Mouse (Mus musculus): Measurements from ENCODE around the gene Actl7a. TPM values are rescaled to one million over a fixed set of nuclear protein-coding genes. Genes with fewer than 3 reads are reported as not detected.

Gene Actl7a
- polyA plus RNA-seq (2012; fragmentation: generic; extraction: Trizol), result not detected

DNA sequence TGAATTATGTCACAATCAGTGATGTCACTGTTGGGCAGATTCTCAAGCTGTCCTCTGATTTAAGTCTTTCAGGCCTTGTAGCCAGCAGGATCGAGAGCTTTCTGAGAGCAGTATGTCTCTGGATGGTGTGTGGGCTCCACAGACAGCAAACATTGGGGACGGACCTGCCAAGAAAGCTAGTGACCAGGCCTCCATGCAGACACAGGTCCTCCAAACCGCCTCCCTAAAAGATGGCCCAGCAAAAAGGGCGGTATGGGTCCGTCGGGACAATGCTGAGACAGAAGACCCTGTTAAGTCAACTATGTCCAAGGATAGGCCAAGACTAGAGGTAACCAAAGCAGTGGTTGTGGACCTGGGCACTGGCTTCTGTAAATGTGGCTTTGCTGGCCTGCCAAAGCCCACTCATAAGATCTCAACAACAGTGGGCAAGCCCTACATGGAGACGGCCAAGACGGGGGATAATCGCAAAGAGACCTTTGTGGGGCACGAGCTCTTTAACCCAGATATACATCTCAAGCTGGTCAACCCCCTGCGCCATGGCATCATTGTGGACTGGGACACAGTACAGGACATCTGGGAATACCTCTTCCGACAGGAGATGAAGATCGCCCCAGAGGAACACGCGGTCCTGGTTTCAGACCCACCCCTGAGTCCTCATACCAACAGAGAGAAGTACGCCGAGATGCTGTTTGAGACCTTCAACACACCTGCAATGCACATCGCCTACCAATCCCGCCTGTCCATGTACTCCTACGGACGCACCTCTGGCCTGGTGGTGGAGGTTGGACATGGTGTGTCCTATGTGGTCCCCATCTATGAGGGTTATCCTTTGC is at the start of gene Actl7a:
Gene Actl7a (plus strand): TSS at position 51 of the 833 bp plus-strand sequence.
- H3K4me2 ChIP-seq (ENCODE audit: low read depth), result no peak within 1 kb of the TSS
- no peak within 1 kb of the TSS for H3ac ChIP-seq (ENCODE audit: control insufficient read depth, insufficient read length)
- H3K4me3 ChIP-seq, result no peak within 1 kb of the TSS
- H3K79me2 ChIP-seq (ENCODE audit: control insufficient read depth, insufficient read depth), result no peaks in the 10 kb centered on the region
- H3K27me3 ChIP-seq (ENCODE audit: control insufficient read depth, insufficient read depth, insufficient read length), result no peaks in the 10 kb centered on the region
- TF ChIP-seq CEBPB (IDR thresholded peaks at IDR 0.05; ENCODE audit: insufficient read depth, poor library complexity, severe bottlenecking) (no peak), MYOG (IDR thresholded peaks at IDR 0.05; ENCODE audit: control insufficient read depth in 1 of 3, insufficient read depth in 1 of 3, insufficient read length in 2 of 3, low read depth in 2 of 3) (no peak), TCF12 (IDR thresholded peaks at IDR 0.05; ENCODE audit: insufficient read depth, poor library complexity, severe bottlenecking) (no peak), REST (IDR thresholded peaks at IDR 0.05; ENCODE audit: insufficient read depth, insufficient read length) (no peak), POLR2AphosphoS2 (IDR thresholded peaks at IDR 0.05; ENCODE audit: insufficient read length, low read depth) (no peak), TCF3 (IDR thresholded peaks at IDR 0.05; ENCODE audit: insufficient read length, low read depth) (no peak), SRF (IDR thresholded peaks at IDR 0.05; ENCODE audit: control insufficient read depth, insufficient read length, low read depth) (no peak), E2F4 (IDR thresholded peaks at IDR 0.05; ENCODE audit: insufficient read depth) (no peak), POLR2A (IDR thresholded peaks at IDR 0.05; ENCODE audit: insufficient read length, low read depth) (no peak), MAX (IDR thresholded peaks at IDR 0.05; ENCODE audit: low read depth) (no peak), USF1 (IDR thresholded peaks at IDR 0.05; ENCODE audit: low read depth) (no peak)
- H3K36me3 ChIP-seq (ENCODE audit: control insufficient read depth, insufficient read depth), result peaks cover 16% of the 10 kb centered on the region

DNA sequence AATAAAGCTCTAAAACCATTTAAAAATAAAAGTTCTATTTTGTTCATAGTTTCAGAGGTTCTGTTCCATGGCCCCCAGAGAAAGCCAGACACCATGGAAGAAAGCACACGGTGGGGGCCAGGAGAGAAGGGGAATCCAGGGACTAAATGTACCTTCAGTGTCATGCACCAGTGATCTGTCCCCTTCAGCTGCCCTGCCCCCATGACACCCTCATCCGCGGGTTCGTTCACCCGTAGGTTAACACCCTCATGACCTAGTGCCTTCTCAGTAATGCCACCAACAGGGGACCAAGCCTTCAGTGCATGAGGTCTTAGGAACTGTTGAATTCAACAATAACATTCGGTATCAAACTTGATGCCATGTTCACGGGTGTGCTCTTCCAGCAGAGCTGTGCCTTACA is 46.8 kb upstream of the Actl7a start:
- H3K4me3 ChIP-seq, result no peak overlapping the region
- H3K4me2 ChIP-seq (ENCODE audit: low read depth), result no peak overlapping the region
- no peaks in the 10 kb centered on the region for H3K27me3 ChIP-seq (ENCODE audit: control insufficient read depth, insufficient read depth, insufficient read length)
- H3K36me3 ChIP-seq (ENCODE audit: control insufficient read depth, insufficient read depth), result no peaks in the 10 kb centered on the region
- no peaks in the 10 kb centered on the region for H3K79me2 ChIP-seq (ENCODE audit: control insufficient read depth, insufficient read depth)
- no peak overlapping the region for H3ac ChIP-seq (ENCODE audit: control insufficient read depth, insufficient read length)
- TF ChIP-seq MYOG (IDR thresholded peaks at IDR 0.05; ENCODE audit: control insufficient read depth in 1 of 3, insufficient read depth in 1 of 3, insufficient read length in 2 of 3, low read depth in 2 of 3), result no peak
- no peak for TF ChIP-seq SRF (IDR thresholded peaks at IDR 0.05; ENCODE audit: control insufficient read depth, insufficient read length, low read depth)
- no peak for TF ChIP-seq REST (IDR thresholded peaks at IDR 0.05; ENCODE audit: insufficient read depth, insufficient read length)
- TF ChIP-seq MYOD1 (IDR thresholded peaks at IDR 0.05; ENCODE audit: control insufficient read depth in 1 of 3, insufficient read length in 2 of 3, low read depth in 2 of 3), result no peak

DNA sequence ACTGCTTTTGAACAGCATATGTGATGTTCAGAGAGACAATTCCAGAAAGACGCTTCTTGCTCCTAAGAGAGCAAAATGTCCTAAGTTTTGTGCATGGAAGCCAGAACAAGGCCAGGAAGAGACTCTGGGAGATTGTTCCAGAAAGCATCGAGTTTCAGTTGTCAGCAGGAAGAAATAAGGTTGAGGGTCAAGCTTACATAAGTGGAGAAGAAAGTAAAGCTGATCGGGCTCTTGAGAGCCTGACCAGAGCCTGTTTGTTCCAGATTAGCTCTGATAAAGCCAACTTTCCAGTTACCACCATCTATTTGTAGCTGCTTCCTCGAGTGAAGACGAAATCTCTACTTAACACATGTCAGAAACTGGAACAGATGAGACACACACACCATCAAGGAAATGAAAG is 44.5 kb upstream of the Actl7a start:
- Histone ChIP-seq H3K4me3 (no peak overlapping the region), H3K4me2 (ENCODE audit: low read depth) (no peak overlapping the region), H3ac (ENCODE audit: control insufficient read depth, insufficient read length) (no peak overlapping the region), H3K27me3 (ENCODE audit: control insufficient read depth, insufficient read depth, insufficient read length) (no peaks in the 10 kb centered on the region), H3K36me3 (ENCODE audit: control insufficient read depth, insufficient read depth) (no peaks in the 10 kb centered on the region), H3K79me2 (ENCODE audit: control insufficient read depth, insufficient read depth) (no peaks in the 10 kb centered on the region)
- TF ChIP-seq POLR2A (IDR thresholded peaks at IDR 0.05; ENCODE audit: insufficient read length, low read depth) (no peak), USF1 (IDR thresholded peaks at IDR 0.05; ENCODE audit: low read depth) (no peak), SRF (IDR thresholded peaks at IDR 0.05; ENCODE audit: control insufficient read depth, insufficient read length, low read depth) (no peak)

DNA sequence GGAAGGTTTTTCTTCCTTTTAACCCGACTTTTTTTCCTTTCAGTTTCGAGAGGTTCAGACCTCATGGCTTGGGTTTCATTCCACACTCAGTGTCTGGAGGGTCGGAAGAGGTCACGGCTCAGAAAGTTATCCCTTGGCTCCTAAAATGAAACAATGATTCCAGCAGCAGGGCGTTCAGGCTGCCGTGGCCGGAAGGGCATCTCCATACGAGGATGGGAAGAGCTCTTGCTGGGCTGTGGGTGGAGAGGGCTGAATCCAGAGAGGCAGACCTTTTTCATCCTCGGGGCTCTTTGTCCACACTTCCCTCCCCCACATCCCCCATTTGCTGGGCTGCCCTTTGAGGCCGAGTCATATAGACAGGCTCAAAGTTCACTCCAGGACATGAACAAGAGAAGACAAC is 41.0 kb upstream of the Actl7a start:
- no peak for TF ChIP-seq REST (IDR thresholded peaks at IDR 0.05; ENCODE audit: insufficient read depth, insufficient read length)
- TF ChIP-seq POLR2A (IDR thresholded peaks at IDR 0.05; ENCODE audit: insufficient read length, low read depth), result no peak
- TF ChIP-seq CEBPB (IDR thresholded peaks at IDR 0.05; ENCODE audit: insufficient read depth, poor library complexity, severe bottlenecking), result no peak
- TF ChIP-seq MYOD1 (IDR thresholded peaks at IDR 0.05; ENCODE audit: control insufficient read depth in 1 of 3, insufficient read length in 2 of 3, low read depth in 2 of 3), result no peak
- no peak for TF ChIP-seq MYOG (IDR thresholded peaks at IDR 0.05; ENCODE audit: control insufficient read depth in 1 of 3, insufficient read depth in 1 of 3, insufficient read length in 2 of 3, low read depth in 2 of 3)
- TF ChIP-seq TCF12 (IDR thresholded peaks at IDR 0.05; ENCODE audit: insufficient read depth, poor library complexity, severe bottlenecking), result no peak
- no peak for TF ChIP-seq TCF3 (IDR thresholded peaks at IDR 0.05; ENCODE audit: insufficient read length, low read depth)
- TF ChIP-seq USF1 (IDR thresholded peaks at IDR 0.05; ENCODE audit: low read depth), result no peak
- no peak for TF ChIP-seq POLR2AphosphoS2 (IDR thresholded peaks at IDR 0.05; ENCODE audit: insufficient read length, low read depth)
- no peak for TF ChIP-seq E2F4 (IDR thresholded peaks at IDR 0.05; ENCODE audit: insufficient read depth)
- TF ChIP-seq MAX (IDR thresholded peaks at IDR 0.05; ENCODE audit: low read depth), result no peak
- no peak for TF ChIP-seq SRF (IDR thresholded peaks at IDR 0.05; ENCODE audit: control insufficient read depth, insufficient read length, low read depth)
- H3K4me3 ChIP-seq, result no peak overlapping the region
- H3K27me3 ChIP-seq (ENCODE audit: control insufficient read depth, insufficient read depth, insufficient read length), result no peaks in the 10 kb centered on the region
- H3K4me2 ChIP-seq (ENCODE audit: low read depth), result peak overlapping the region; percentile 42
- no peaks in the 10 kb centered on the region for H3K36me3 ChIP-seq (ENCODE audit: control insufficient read depth, insufficient read depth)
- no peaks in the 10 kb centered on the region for H3K79me2 ChIP-seq (ENCODE audit: control insufficient read depth, insufficient read depth)
- no peak overlapping the region for H3ac ChIP-seq (ENCODE audit: control insufficient read depth, insufficient read length)

DNA sequence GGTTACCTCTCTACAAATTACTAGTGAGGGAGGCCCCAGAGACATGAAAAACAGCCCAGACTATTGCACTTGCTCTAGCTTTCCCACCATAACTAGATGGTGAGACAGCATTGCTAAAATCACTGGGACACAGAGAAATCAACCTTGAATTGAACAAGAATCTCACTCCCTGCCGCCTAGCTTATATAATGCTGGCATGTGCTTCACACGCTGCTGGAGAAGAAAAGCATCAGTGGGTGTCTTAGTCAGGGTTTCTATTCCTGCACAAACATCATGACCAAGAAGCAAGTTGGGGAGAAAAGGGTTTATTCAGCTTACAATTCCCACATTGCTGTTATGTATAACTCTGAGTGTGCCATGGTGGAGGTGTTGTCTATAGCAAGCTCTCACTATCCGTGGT is 30.1 kb upstream of the Actl7a start:
- Histone ChIP-seq H3K4me2 (ENCODE audit: low read depth) (no peak overlapping the region), H3K36me3 (ENCODE audit: control insufficient read depth, insufficient read depth) (no peaks in the 10 kb centered on the region), H3K27me3 (ENCODE audit: control insufficient read depth, insufficient read depth, insufficient read length) (no peaks in the 10 kb centered on the region), H3K4me3 (no peak overlapping the region), H3ac (ENCODE audit: control insufficient read depth, insufficient read length) (no peak overlapping the region), H3K79me2 (ENCODE audit: control insufficient read depth, insufficient read depth) (no peaks in the 10 kb centered on the region)
- TF ChIP-seq REST (IDR thresholded peaks at IDR 0.05; ENCODE audit: insufficient read depth, insufficient read length), result no peak
- no peak for TF ChIP-seq POLR2A (IDR thresholded peaks at IDR 0.05; ENCODE audit: insufficient read length, low read depth)
- no peak for TF ChIP-seq SRF (IDR thresholded peaks at IDR 0.05; ENCODE audit: control insufficient read depth, insufficient read length, low read depth)
- no peak for TF ChIP-seq TCF12 (IDR thresholded peaks at IDR 0.05; ENCODE audit: insufficient read depth, poor library complexity, severe bottlenecking)
- TF ChIP-seq MYOD1 (IDR thresholded peaks at IDR 0.05; ENCODE audit: control insufficient read depth in 1 of 3, insufficient read length in 2 of 3, low read depth in 2 of 3), result no peak
- TF ChIP-seq POLR2AphosphoS2 (IDR thresholded peaks at IDR 0.05; ENCODE audit: insufficient read length, low read depth), result no peak
- TF ChIP-seq MAX (IDR thresholded peaks at IDR 0.05; ENCODE audit: low read depth), result no peak
